Mouse (Mus musculus): Measurements from ENCODE around the gene Ino80e. TPM values are rescaled to one million over a fixed set of nuclear protein-coding genes. Genes with fewer than 3 reads are reported as not detected.
"Not testable (repeated sequence)": the region's sequence is repeated elsewhere in the genome, so short reads cannot be mapped to it uniquely, and the experiment has no call there.

Ino80e gene
- 86.7 and 92.4 TPM in 2 replicates for polyA plus RNA-seq (2014; fragmentation: Nextera tagmentation; extraction: Ambion mirVana)

GRCm38 (mm10) chr7:126862147-126862784, at the start of gene Ino80e:
Ino80e (minus strand) TSS chr7:126862377.
- Histone ChIP-seq H3K4me3 (ENCODE audit: low read depth, low read length) (peak within 1 kb of the TSS; percentile 38), H3K9ac (replicated peaks; ENCODE audit: low read depth, low read length) (peak within 1 kb of the TSS; percentile 56), H3K27ac (ENCODE audit: low read depth, low read length) (peak within 1 kb of the TSS; percentile 36), H3K27me3 (ENCODE audit: control insufficient read depth, insufficient read depth, low read length) (no peaks in the 10 kb centered on the region), H3K4me1 (ENCODE audit: control insufficient read depth, insufficient read depth, low read length) (peaks cover 18% of the 10 kb centered on the region), H3K9me3 (ENCODE audit: control insufficient read depth, low read length) (no peaks in the 10 kb centered on the region), H3K36me3 (ENCODE audit: control insufficient read depth, insufficient read depth, low read length) (peaks cover 27% of the 10 kb centered on the region), H3K4me2 (ENCODE audit: low read depth, low read length) (peak within 1 kb of the TSS; percentile 61)
- under 1% methylated on average over 41 of the region's 41 CpGs for WGBS
- peak; percentile 68 for ATAC-seq (ENCODE audit: low read depth)

GRCm38 (mm10) chr7:126905590-126905989, 43.4 kb upstream of the Ino80e start:
- no peaks in the 10 kb centered on the region for H3K4me1 ChIP-seq (ENCODE audit: control insufficient read depth, insufficient read depth, low read length)

GRCm38 (mm10) chr7:126899781-126900180, 37.6 kb upstream of the Ino80e start:
- H3K4me3 ChIP-seq (ENCODE audit: low read depth, low read length); H3K27ac ChIP-seq (ENCODE audit: low read depth, low read length); H3K4me2 ChIP-seq (ENCODE audit: low read depth, low read length); H3K9ac ChIP-seq (replicated peaks; ENCODE audit: low read depth, low read length); H3K9me3 ChIP-seq (ENCODE audit: control insufficient read depth, low read length); H3K27me3 ChIP-seq (ENCODE audit: control insufficient read depth, insufficient read depth, low read length); H3K36me3 ChIP-seq (ENCODE audit: control insufficient read depth, insufficient read depth, low read length); ATAC-seq (ENCODE audit: low read depth): not testable (repeated sequence)
- peaks cover 11% of the 10 kb centered on the region; the same call in 1 of the 2 replicates for H3K4me1 ChIP-seq (ENCODE audit: control insufficient read depth, insufficient read depth, low read length)
- WGBS: 95% methylated on average over 7 of the region's 9 CpGs

More at GRCm38 (mm10) chr7:126905590-126905989, 43.4 kb upstream of the Ino80e start:
- Histone ChIP-seq H3K4me2 (ENCODE audit: low read depth, low read length) (no peak overlapping the region), H3K4me3 (ENCODE audit: low read depth, low read length) (no peak overlapping the region), H3K9me3 (ENCODE audit: control insufficient read depth, low read length) (no peaks in the 10 kb centered on the region), H3K36me3 (ENCODE audit: control insufficient read depth, insufficient read depth, low read length) (no peaks in the 10 kb centered on the region), H3K27ac (ENCODE audit: low read depth, low read length) (no peak overlapping the region), H3K9ac (replicated peaks; ENCODE audit: low read depth, low read length) (no peak overlapping the region), H3K27me3 (ENCODE audit: control insufficient read depth, insufficient read depth, low read length) (no peaks in the 10 kb centered on the region)
- no peak for ATAC-seq (ENCODE audit: low read depth)
- WGBS: 72% methylated on average over 3 of the region's 3 CpGs

GRCm38 (mm10) chr7:126898102-126898990, 36.2 kb upstream of the Ino80e start:
- H3K27me3 ChIP-seq (ENCODE audit: control insufficient read depth, insufficient read depth, low read length): no peaks in the 10 kb centered on the region
- peak overlapping the region; percentile 91 for H3K27ac ChIP-seq (ENCODE audit: low read depth, low read length)
- H3K4me2 ChIP-seq (ENCODE audit: low read depth, low read length): peak overlapping the region; percentile 78
- ATAC-seq (ENCODE audit: low read depth): peak; percentile 95
- H3K9me3 ChIP-seq (ENCODE audit: control insufficient read depth, low read length): no peaks in the 10 kb centered on the region
- peak overlapping the region; percentile 66 for H3K4me3 ChIP-seq (ENCODE audit: low read depth, low read length)
- H3K4me1 ChIP-seq (ENCODE audit: control insufficient read depth, insufficient read depth, low read length): peaks cover 11% of the 10 kb centered on the region; the same call in 1 of the 2 replicates
- WGBS: 12% methylated on average over 37 of the region's 37 CpGs
- H3K36me3 ChIP-seq (ENCODE audit: control insufficient read depth, insufficient read depth, low read length): no peaks in the 10 kb centered on the region
- H3K9ac ChIP-seq (replicated peaks; ENCODE audit: low read depth, low read length): peak overlapping the region; percentile 87

GRCm38 (mm10) chr7:126897390-126898101, 35.4 kb upstream of the Ino80e start:
- H3K9me3 ChIP-seq (ENCODE audit: control insufficient read depth, low read length): no peaks in the 10 kb centered on the region
- peaks cover 11% of the 10 kb centered on the region; the same call in 1 of the 2 replicates for H3K4me1 ChIP-seq (ENCODE audit: control insufficient read depth, insufficient read depth, low read length)
- 24% methylated on average over 16 of the region's 16 CpGs for WGBS
- peak overlapping the region; percentile 66 for H3K4me3 ChIP-seq (ENCODE audit: low read depth, low read length)
- H3K36me3 ChIP-seq (ENCODE audit: control insufficient read depth, insufficient read depth, low read length): no peaks in the 10 kb centered on the region
- H3K4me2 ChIP-seq (ENCODE audit: low read depth, low read length): peak overlapping the region; percentile 78
- H3K27me3 ChIP-seq (ENCODE audit: control insufficient read depth, insufficient read depth, low read length): no peaks in the 10 kb centered on the region
- peak; percentile 44 for ATAC-seq (ENCODE audit: low read depth)
- peak overlapping the region; percentile 91 for H3K27ac ChIP-seq (ENCODE audit: low read depth, low read length)
- H3K9ac ChIP-seq (replicated peaks; ENCODE audit: low read depth, low read length): peak overlapping the region; percentile 87

GRCm38 (mm10) chr7:126896912-126897311, 34.7 kb upstream of the Ino80e start:
- peak overlapping the region; percentile 66; the same call in 1 of the 2 replicates for H3K4me3 ChIP-seq (ENCODE audit: low read depth, low read length)
- no peaks in the 10 kb centered on the region for H3K9me3 ChIP-seq (ENCODE audit: control insufficient read depth, low read length)
- H3K36me3 ChIP-seq (ENCODE audit: control insufficient read depth, insufficient read depth, low read length): no peaks in the 10 kb centered on the region
- no peaks in the 10 kb centered on the region for H3K27me3 ChIP-seq (ENCODE audit: control insufficient read depth, insufficient read depth, low read length)
- no peak overlapping the region for H3K27ac ChIP-seq (ENCODE audit: low read depth, low read length)
- WGBS: 87% methylated on average over 5 of the region's 5 CpGs
- no peak overlapping the region for H3K4me2 ChIP-seq (ENCODE audit: low read depth, low read length)
- H3K4me1 ChIP-seq (ENCODE audit: control insufficient read depth, insufficient read depth, low read length): peaks cover 11% of the 10 kb centered on the region; the same call in 1 of the 2 replicates
- no peak for ATAC-seq (ENCODE audit: low read depth)
- H3K9ac ChIP-seq (replicated peaks; ENCODE audit: low read depth, low read length): no peak overlapping the region

- H3K27me3 ChIP-seq (ENCODE audit: control insufficient read depth, insufficient read depth, low read length): no peaks in the 10 kb centered on the region
- H3K36me3 ChIP-seq (ENCODE audit: control insufficient read depth, insufficient read depth, low read length): no peaks in the 10 kb centered on the region
- no peak overlapping the region for H3K27ac ChIP-seq (ENCODE audit: low read depth, low read length)
- 51% methylated on average over 7 of the region's 7 CpGs for WGBS
- no peak overlapping the region for H3K9ac ChIP-seq (replicated peaks; ENCODE audit: low read depth, low read length)
- no peak overlapping the region for H3K4me2 ChIP-seq (ENCODE audit: low read depth, low read length)
- no peaks in the 10 kb centered on the region for H3K9me3 ChIP-seq (ENCODE audit: control insufficient read depth, low read length)
- H3K4me3 ChIP-seq (ENCODE audit: low read depth, low read length): no peak overlapping the region
- no peak for ATAC-seq (ENCODE audit: low read depth)
- no peaks in the 10 kb centered on the region for H3K4me1 ChIP-seq (ENCODE audit: control insufficient read depth, insufficient read depth, low read length)
These were observed 26.7 kb upstream of the Ino80e start for GRCm38 (mm10) chr7:126888852-126889251.

- H3K9ac ChIP-seq (replicated peaks; ENCODE audit: low read depth, low read length): no peak overlapping the region
- no peak overlapping the region for H3K27ac ChIP-seq (ENCODE audit: low read depth, low read length)
- WGBS: 93% methylated on average over 5 of the region's 5 CpGs
- H3K4me3 ChIP-seq (ENCODE audit: low read depth, low read length): no peak overlapping the region
- no peak for ATAC-seq (ENCODE audit: low read depth)
- no peaks in the 10 kb centered on the region for H3K9me3 ChIP-seq (ENCODE audit: control insufficient read depth, low read length)
- H3K36me3 ChIP-seq (ENCODE audit: control insufficient read depth, insufficient read depth, low read length): no peaks in the 10 kb centered on the region
- H3K4me1 ChIP-seq (ENCODE audit: control insufficient read depth, insufficient read depth, low read length): peaks cover 13% of the 10 kb centered on the region
- no peak overlapping the region for H3K4me2 ChIP-seq (ENCODE audit: low read depth, low read length)
- H3K27me3 ChIP-seq (ENCODE audit: control insufficient read depth, insufficient read depth, low read length): no peaks in the 10 kb centered on the region
These were observed 25.1 kb upstream of the Ino80e start for GRCm38 (mm10) chr7:126887281-126887680.

All from neural tube, embryonic 14.5 days (tissue).